Mouse (Mus musculus) frontal cortex, postnatal 25 days (tissue): ENCODE measurements around the gene Slc36a1.

Experiments used
- DNase-seq, 2 experiments: peaks; one replicate each; pipeline ENCODE4 v3.0.0; 2022; ENCODE audit warnings: low spot score in 2 of 2

The Slc36a1 gene

GRCm38 (mm10) chr11:55204159-55204596 is at the start of gene Slc36a1:
TSS of gene Slc36a1 (plus strand) at chr11:55204350.
- peak; percentile 92 to 95 for DNase-seq

DNA sequence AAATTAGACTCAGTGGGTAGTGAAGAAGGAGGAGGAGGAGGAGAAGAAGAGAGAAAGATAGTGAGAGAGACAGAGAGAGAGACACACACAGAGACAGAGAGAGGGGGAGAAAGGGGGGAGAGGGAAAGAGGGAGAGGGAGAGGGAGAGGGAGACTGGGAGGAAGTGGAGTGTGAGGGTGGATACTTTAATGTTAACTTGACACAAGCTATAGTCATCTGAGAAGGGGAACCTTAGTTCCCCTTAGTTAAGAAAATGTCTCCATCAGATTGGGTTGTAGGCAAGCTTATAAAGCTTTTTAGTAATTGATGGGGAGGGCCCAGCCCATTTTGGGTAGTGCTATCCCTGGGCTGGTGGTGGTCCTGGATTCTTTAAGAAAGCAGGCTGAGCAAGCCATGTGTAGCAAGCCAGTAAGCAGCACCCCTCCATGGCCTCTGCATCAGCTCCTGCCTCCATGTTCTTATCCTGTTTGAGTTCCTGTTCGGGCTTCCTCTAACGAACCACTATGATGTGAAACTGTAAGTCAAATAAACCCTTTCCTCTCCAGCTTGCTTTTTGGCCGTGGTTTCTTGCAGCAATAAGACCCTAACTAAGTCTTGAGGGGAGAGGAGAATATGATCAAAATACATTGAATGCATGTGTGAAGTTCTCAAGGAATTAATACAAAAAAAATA is 49.6 kb upstream of the Slc36a1 start:
- DNase-seq, result no peak

DNA sequence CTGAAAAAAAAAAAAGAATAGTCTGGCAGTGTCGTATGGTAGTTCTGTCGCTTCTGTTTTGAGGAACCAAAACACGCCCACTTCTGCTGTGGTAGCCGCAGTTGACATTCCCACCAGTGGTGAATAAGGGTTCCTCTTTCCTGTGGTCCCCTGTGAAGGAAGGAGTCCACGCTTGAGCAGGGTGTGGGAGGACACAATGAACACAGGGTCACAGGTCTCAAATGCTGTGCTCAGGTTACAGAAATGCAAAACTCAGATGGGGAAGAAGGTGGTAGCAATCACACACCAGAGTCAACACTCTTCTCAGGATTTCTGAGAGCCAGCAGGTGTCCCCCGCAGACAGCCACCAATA is 49.1 kb upstream of the Slc36a1 start:
- no peak for DNase-seq

- DNase-seq, result peak; percentile 79 to 91
These were observed 45.3 kb upstream of the Slc36a1 start for GRCm38 (mm10) chr11:55158785-55159359.

DNA sequence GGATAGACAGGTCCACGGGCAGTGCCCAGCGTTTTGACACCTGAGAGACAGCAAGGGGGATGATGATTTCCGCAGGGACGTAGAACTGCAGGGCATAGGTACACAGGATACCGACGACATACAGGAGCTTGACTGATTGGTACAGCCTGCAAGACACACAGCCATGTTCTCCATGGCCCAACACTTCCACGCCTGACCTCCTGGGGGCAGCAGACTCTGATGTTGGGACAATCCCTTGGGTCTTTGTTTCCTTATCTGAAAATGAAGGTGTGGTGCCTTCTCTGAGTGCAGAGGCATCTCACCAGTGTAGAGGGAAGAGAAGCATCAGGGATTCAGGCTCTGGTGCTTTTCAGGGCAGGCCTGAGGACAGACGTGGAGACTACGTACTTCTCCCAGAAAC is 41.5 kb upstream of the Slc36a1 start:
- DNase-seq, result peak; percentile 48 to 51

- DNase-seq, result peak; percentile 19 to 31
These were observed 39.4 kb upstream of the Slc36a1 start for GRCm38 (mm10) chr11:55164723-55165122.

- no peak for DNase-seq
These were observed 38.4 kb upstream of the Slc36a1 start for GRCm38 (mm10) chr11:55165748-55166147.

GRCm38 (mm10) chr11:55168504-55168903 is 35.6 kb upstream of the Slc36a1 start:
- DNase-seq, result no peak

- no peak for DNase-seq
These were observed 35.2 kb upstream of the Slc36a1 start for GRCm38 (mm10) chr11:55168914-55169313.

GRCm38 (mm10) chr11:55170501-55170900 is 33.6 kb upstream of the Slc36a1 start:
- no peak for DNase-seq

- DNase-seq, result no peak
These were observed 25.3 kb upstream of the Slc36a1 start for GRCm38 (mm10) chr11:55178830-55179229.

GRCm38 (mm10) chr11:55179856-55180255 is 24.3 kb upstream of the Slc36a1 start:
- no peak for DNase-seq

- DNase-seq, result no peak
These were observed 21.0 kb upstream of the Slc36a1 start for GRCm38 (mm10) chr11:55183124-55183523.

GRCm38 (mm10) chr11:55184246-55184645 is 19.9 kb upstream of the Slc36a1 start:
- no peak for DNase-seq

- no peak for DNase-seq
These were observed 19.3 kb upstream of the Slc36a1 start, which contains the start of gene Slc36a2 for GRCm38 (mm10) chr11:55184733-55185291. TSS of gene Slc36a2 (minus strand) at chr11:55185077.

DNA sequence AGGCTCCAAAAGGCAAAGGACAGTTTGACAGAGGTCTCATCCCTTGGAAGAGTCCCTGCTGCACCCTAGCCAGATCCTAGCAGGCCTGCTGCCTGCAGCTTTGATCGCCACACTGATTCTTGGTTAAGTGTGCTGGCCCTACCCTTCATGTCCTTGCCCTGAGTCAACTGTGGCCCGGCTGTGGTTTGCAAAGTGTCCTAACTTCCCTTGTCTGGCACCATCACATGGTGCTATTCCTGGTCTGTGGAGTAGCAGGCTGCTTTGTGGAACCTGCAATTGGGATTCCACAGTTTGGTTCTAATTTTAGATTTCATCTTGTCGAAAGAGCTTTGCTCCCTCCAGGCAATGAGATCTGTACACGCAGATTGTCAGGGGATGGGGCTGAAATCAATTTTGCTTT is 16.9 kb upstream of the Slc36a1 start:
- no peak for DNase-seq

GRCm38 (mm10) chr11:55187777-55188176 is 16.4 kb upstream of the Slc36a1 start:
- no peak for DNase-seq

DNA sequence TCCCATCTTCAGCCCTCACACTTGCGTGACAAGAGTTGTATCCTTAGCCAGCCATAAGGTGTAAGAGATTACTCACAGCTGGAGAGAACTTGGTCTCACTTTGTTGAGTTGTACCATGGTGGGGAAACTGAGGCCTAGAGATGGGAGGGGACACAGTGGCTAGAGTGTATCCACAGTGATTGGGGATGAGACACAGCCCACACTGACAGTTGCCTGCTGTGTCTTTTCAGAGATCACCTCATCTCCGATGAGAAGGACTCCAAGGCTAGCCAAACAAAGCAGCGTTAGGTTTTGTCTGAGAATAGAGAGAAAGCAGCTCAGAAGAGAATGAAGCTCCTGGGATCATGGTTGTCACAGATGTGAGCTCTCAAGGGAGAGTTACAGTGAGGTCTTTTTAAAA is 13.9 kb upstream of the Slc36a1 start:
- DNase-seq, result no peak

- DNase-seq, result no peak
These were observed 7.1 kb upstream of the Slc36a1 start for GRCm38 (mm10) chr11:55197086-55197485.

DNA sequence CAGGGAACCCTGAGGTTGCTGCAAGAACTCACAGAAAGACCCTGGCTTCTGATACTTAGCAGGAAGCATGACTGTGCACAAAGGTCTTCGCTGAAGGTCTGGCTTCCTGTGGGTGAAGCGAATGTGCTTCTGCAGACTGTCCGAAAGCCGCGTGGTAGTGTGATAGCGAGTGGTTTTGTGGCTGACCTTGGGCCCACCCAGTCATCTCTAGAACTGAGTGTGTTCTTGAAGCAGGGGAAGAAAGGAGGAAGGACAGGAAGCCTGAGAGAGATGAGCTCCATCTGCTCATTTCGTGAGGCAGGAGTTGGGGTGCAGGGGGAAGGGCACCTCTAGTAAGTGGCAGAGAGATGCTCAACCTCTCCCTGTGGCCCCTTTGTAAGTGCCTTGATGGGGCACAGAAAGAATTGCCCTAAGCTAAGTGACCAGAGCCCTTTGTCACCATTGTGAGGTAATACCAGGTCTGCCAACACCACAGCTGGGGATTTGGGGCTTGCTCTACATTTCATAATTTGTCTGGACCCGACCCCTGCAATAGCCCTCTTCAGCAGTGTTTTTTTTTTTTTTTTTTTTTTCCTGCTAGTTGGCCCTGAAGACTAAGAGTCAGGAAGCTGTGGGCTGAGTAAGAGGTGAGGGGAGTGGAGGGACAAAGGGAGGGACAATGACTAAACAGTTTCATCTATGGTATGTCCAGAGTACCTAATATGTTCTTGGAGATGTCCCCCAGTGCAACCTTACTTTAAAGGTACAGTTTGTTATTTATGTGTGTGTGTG is 6.2 kb upstream of the Slc36a1 start:
- DNase-seq, result no peak

GRCm38 (mm10) chr11:55204602-55205001 is 452 bp downstream of the Slc36a1 start:
- no peak for DNase-seq

- no peak for DNase-seq
These were observed 4.0 kb downstream of the Slc36a1 start for GRCm38 (mm10) chr11:55208001-55208690.
